Mouse (Mus musculus) hindbrain, embryonic 14.5 days (tissue): ENCODE measurements around the gene Dop1a. TPM values are rescaled to one million over a fixed set of nuclear protein-coding genes. Genes with fewer than 3 reads are reported as not detected.

Experiments
- ATAC-seq: fragments of 200-750 bp; cut with Nextera tagmentation; 2 replicates; pipeline ENCODE4 v1.8.0; 2017; ENCODE audit warnings: moderate number of reproducible peaks, mild to moderate bottlenecking, moderate TSS enrichment, moderate library complexity; ENCODE audit not compliant: low FRiP score
- DNase-seq: peaks from one replicate; pipeline ENCODE4 v3.0.0-alpha.2; 2015; ENCODE audit warnings: low spot score
- H3K27ac ChIP-seq: fragments of 300-500 bp; sonication (generic); 2 replicates; pipeline ENCODE4 v1.5.1; 2014; ENCODE audit warnings: mild to moderate bottlenecking, moderate library complexity
- H3K27me3 ChIP-seq: fragments of 300-500 bp; sonication (generic); 2 replicates; pipeline ENCODE4 v1.6.1; 2014; ENCODE audit warnings: mild to moderate bottlenecking, low read length, mixed read lengths; ENCODE audit not compliant: control insufficient read depth, insufficient read depth
- H3K36me3 ChIP-seq: fragments of 300-500 bp; sonication (generic); replicated peaks from 2 replicates; pipeline ENCODE4 v1.6.1; 2014; ENCODE audit not compliant: control insufficient read depth, insufficient read depth
- H3K4me1 ChIP-seq: fragments of 300-500 bp; sonication (generic); replicated peaks from 2 replicates; pipeline ENCODE4 v1.6.1; 2014; ENCODE audit warnings: antibody characterized with exemption, low read length, mixed read lengths; ENCODE audit not compliant: control insufficient read depth, insufficient read depth
- H3K4me2 ChIP-seq: fragments of 300-500 bp; sonication (generic); replicated peaks from 2 replicates; pipeline ENCODE4 v1.6.1; 2014; ENCODE audit warnings: mild to moderate bottlenecking, moderate library complexity
- H3K4me3 ChIP-seq: fragments of 300-500 bp; sonication (generic); replicated peaks from 2 replicates; pipeline ENCODE4 v1.5.1; 2014; ENCODE audit warnings: mild to moderate bottlenecking, low read length
- H3K9ac ChIP-seq: fragments of 300-500 bp; sonication (generic); 2 replicates; pipeline ENCODE4 v1.6.1; 2014
- H3K9me3 ChIP-seq: fragments of 300-500 bp; sonication (generic); 2 replicates; pipeline ENCODE4 v1.6.1; 2016; ENCODE audit warnings: low read length; ENCODE audit not compliant: control insufficient read depth
- WGBS: fragments of 180-500 bp; shearing (Covaris S2); extraction: QIAGEN DNeasy Blood & Tissue Kit; methylation state at CpG from one replicate; pipeline ENCODE4 v1.1.7; 2014; 5-methylcytosine and 5-hydroxymethylcytosine counted together
- polyA plus RNA-seq: library from polyadenylated mRNA; unstranded; fragments of >200 nt; fragmentation: Nextera tagmentation; extraction: Ambion mirVana; gene quantifications from 2 replicates; pipeline ENCODE4 v1.2.1, GENCODE M21; 2014

Dop1a gene
- polyA plus RNA-seq, 1 experiment from 2014 or later, result 45.9 TPM

DNA sequence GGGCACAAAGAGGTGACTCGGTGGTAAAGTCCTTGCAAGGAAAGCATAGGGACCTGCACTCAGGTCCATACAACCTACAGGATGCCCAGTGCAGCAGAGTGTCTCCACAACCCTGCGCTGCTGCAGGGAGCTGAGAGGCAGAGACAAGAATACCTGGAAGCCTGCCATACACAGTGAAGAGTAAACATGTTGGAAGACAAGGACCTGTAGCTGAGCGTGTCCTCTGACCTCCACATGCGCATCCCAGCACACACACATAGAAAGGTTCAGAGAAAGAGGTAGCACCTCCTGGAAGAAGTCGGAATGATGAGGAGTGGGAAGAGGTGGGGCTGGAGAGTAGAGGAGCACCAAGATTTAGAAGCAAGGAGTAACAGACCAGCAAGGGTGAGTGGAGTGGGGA is 67.1 kb downstream of the Dop1a start:
- H3K36me3 ChIP-seq, result peaks cover 75% of the 10 kb centered on the region

DNA sequence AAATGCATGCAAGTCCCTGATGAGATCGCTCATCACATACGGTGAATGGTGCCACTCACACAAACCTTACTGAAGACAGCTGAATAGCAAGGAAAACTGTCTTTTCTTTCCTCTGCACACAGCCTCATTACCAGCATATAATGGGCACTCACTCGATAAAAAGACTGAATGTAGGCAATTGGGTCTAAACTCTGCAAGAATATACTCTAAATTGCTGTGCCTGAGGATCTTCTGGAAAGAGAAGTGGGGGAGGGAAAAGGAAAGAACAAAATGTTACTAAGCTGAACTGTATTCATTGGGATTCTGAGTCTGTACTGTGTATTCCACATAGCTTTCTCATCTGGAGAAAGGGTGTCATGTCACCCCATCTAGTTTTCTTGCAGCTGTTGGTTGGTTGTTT is 76.5 kb downstream of the Dop1a start:
- DNase-seq, result no peak
- Histone ChIP-seq H3K4me2 (no peak overlapping the region), H3K36me3 (peaks cover 75% of the 10 kb centered on the region), H3K27me3 (no peaks in the 10 kb centered on the region), H3K9ac (no peak overlapping the region), H3K9me3 (no peaks in the 10 kb centered on the region), H3K4me3 (no peak overlapping the region), H3K27ac (no peak overlapping the region), H3K4me1 (no peaks in the 10 kb centered on the region)
- no peak for ATAC-seq
- 88% methylated on average over 3 of the region's 3 CpGs for WGBS

More for the DNA sequence above, 67.1 kb downstream of the Dop1a start:
- H3K27me3 ChIP-seq, result no peaks in the 10 kb centered on the region
- H3K9ac ChIP-seq, result no peak overlapping the region
- H3K4me1 ChIP-seq, result no peaks in the 10 kb centered on the region
- H3K4me2 ChIP-seq, result no peak overlapping the region
- 95% methylated on average over 5 of the region's 5 CpGs for WGBS
- H3K4me3 ChIP-seq, result no peak overlapping the region
- no peak for DNase-seq
- H3K27ac ChIP-seq, result no peak overlapping the region
- no peak for ATAC-seq
- no peaks in the 10 kb centered on the region for H3K9me3 ChIP-seq

DNA sequence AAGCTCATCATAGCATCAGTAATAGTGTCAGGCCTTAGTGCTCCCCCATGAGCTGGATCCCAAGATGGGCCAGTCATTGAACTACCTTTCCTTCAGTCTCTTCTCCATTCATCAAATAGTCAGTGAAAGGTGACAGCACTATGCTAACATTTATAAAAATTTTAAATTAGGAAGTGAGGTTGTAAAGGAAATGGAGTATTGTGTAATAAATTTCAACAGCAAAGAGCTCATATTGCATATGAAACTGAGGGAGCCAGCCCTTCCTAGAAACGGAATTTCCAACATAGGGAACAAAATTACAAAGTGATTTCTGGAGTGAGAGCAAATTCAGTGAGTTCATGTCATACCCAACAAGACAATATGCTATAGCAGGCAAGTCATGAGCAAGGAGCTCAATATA is 77.6 kb downstream of the Dop1a start:
- WGBS, result 85% methylated on average over 1 of the region's 1 CpGs
- ATAC-seq, result no peak
- H3K9ac ChIP-seq, result no peak overlapping the region
- DNase-seq, result no peak
- H3K4me2 ChIP-seq, result no peak overlapping the region
- no peaks in the 10 kb centered on the region for H3K9me3 ChIP-seq
- H3K36me3 ChIP-seq, result peaks cover 85% of the 10 kb centered on the region
- H3K27ac ChIP-seq, result no peak overlapping the region
- H3K27me3 ChIP-seq, result no peaks in the 10 kb centered on the region
- H3K4me1 ChIP-seq, result no peaks in the 10 kb centered on the region
- no peak overlapping the region for H3K4me3 ChIP-seq

DNA sequence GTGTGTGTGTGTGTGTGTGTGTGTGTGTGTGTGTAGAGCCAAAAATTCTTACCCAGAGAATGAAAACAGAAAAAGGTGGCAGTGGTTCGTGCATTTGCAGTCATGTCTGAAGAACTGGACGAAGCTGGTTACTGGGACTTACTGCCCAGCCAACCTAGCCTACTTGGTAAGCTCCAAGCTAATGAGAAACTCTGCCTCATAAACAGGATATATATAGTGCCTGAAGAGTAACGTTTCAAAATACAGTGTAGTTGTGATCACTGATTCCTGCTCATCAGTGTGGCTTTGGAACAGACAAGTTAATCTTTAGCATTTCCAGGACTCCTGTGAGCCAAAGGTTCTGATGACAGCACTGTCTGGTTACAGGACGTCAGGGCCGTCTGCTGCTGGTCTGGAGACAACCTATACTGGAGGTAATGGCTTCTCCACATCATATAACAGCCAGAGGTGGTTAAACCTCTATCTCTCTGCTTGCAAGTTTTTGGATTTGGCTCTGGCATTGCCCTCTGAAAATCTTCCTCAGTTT is 82.7 kb downstream of the Dop1a start:
- 90% methylated on average over 5 of the region's 5 CpGs for WGBS
- peaks cover 89% of the 10 kb centered on the region for H3K36me3 ChIP-seq
- DNase-seq (no peak), ATAC-seq (no peak)
- no peak overlapping the region for H3K27ac ChIP-seq
- H3K9me3 ChIP-seq, result no peaks in the 10 kb centered on the region
- no peak overlapping the region for H3K4me3 ChIP-seq
- no peak overlapping the region for H3K4me2 ChIP-seq
- no peak overlapping the region for H3K9ac ChIP-seq
- H3K27me3 ChIP-seq, result no peaks in the 10 kb centered on the region
- no peaks in the 10 kb centered on the region for H3K4me1 ChIP-seq

DNA sequence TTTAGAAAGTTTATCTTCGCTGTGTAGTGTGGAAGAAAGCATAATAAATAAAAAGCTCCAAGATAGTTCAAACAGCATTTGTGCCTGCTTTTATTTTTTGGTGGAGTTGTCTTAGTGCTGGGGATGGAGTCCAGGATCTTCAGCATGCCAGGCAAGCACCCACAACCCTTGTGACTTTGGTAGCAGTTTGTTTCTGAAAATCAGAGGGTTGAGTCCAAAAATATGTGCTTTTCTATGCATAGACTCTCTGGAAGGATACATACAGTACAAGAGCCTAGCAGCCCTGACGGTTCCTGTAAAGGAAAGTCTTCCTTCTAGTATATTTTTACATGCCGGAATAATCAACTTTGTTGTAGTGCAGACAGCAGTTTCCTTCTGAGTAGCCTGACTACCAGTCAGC is 83.8 kb downstream of the Dop1a start:
- H3K4me2 ChIP-seq, result no peak overlapping the region
- 96% methylated on average over 3 of the region's 3 CpGs for WGBS
- ATAC-seq (no peak), DNase-seq (no peak)
- no peaks in the 10 kb centered on the region for H3K4me1 ChIP-seq
- no peak overlapping the region for H3K9ac ChIP-seq
- no peaks in the 10 kb centered on the region for H3K27me3 ChIP-seq
- no peaks in the 10 kb centered on the region for H3K9me3 ChIP-seq
- no peak overlapping the region for H3K4me3 ChIP-seq
- H3K36me3 ChIP-seq, result peaks cover 88% of the 10 kb centered on the region
- H3K27ac ChIP-seq, result no peak overlapping the region

DNA sequence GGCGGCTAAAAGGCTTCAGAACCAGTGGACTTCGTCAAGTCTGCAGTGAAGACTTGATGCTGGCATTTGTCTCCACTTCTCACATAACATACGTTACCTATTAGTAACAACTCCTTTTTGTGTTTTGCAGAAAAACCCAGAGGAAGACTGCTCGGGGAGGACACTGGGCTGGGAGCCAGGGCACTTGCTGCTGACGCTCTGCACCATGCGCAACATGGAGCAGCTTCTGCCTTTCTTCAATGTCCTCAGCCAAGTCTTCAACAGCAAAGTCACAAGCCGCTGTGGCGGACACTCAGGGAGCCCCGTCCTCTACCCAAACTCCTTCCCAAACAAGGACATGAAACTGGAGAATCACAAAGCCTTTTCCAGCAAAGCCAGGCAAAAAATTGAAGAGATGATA is 86.9 kb downstream of the Dop1a start:
- no peak for DNase-seq
- peaks cover 91% of the 10 kb centered on the region for H3K36me3 ChIP-seq
- no peaks in the 10 kb centered on the region for H3K9me3 ChIP-seq
- H3K27ac ChIP-seq, result no peak overlapping the region
- no peak overlapping the region for H3K9ac ChIP-seq
- no peak for ATAC-seq
- no peaks in the 10 kb centered on the region for H3K4me1 ChIP-seq
- no peaks in the 10 kb centered on the region for H3K27me3 ChIP-seq
- H3K4me2 ChIP-seq, result no peak overlapping the region
- H3K4me3 ChIP-seq, result no peak overlapping the region
- WGBS, result 88% methylated on average over 9 of the region's 9 CpGs

DNA sequence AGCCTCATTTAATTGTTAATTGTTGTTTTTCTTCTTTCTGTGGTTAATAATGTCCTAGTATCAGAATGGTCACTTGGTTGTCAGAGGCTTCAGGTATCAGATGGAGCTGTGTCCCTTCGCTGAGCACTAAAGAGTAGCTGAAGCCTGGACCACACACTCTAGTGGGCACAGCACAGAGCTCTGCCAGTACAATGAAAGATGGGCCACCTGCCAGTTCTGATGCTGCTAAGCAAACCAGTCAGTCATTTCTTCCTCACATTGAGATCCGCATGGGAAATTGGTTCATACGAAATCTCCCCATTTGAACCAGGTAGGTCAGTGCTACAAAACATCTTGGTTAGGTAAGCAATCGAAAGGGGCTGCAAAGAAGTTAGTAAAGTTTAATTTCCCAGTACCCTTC is 87.7 kb downstream of the Dop1a start:
- H3K9ac ChIP-seq, result no peak overlapping the region
- ATAC-seq, result no peak
- DNase-seq, result no peak
- no peaks in the 10 kb centered on the region for H3K27me3 ChIP-seq
- H3K4me1 ChIP-seq, result no peaks in the 10 kb centered on the region
- no peak overlapping the region for H3K4me3 ChIP-seq
- no peak overlapping the region for H3K4me2 ChIP-seq
- no peak overlapping the region for H3K27ac ChIP-seq
- no peaks in the 10 kb centered on the region for H3K9me3 ChIP-seq
- peaks cover 91% of the 10 kb centered on the region for H3K36me3 ChIP-seq
- WGBS, result 91% methylated on average over 4 of the region's 4 CpGs

DNA sequence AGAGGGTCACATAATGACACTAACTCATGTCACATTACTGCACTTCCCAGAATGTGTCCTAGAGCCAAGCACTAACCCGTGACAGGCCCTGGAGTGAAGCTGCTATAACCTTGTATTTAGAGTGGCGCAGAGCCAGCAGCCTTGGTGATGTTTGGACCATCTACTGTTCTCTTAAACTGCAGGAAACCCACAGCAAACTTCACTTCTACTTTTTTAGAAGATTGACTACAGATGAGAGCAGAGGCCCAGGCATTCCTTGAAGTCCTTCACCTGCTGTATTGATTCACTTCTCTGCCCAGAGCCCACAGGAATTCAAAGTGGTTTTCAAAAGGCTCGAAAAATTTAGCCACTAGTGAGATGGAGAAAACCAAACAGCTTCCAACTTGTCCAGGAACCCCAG is 93.6 kb downstream of the Dop1a start:
- Histone ChIP-seq H3K4me2 (no peak overlapping the region), H3K27ac (no peak overlapping the region), H3K36me3 (peaks cover 94% of the 10 kb centered on the region), H3K4me1 (no peaks in the 10 kb centered on the region), H3K27me3 (no peaks in the 10 kb centered on the region), H3K9ac (no peak overlapping the region), H3K9me3 (no peaks in the 10 kb centered on the region), H3K4me3 (no peak overlapping the region)
- 89% methylated on average over 3 of the region's 3 CpGs for WGBS
- no peak for ATAC-seq
- no peak for DNase-seq

DNA sequence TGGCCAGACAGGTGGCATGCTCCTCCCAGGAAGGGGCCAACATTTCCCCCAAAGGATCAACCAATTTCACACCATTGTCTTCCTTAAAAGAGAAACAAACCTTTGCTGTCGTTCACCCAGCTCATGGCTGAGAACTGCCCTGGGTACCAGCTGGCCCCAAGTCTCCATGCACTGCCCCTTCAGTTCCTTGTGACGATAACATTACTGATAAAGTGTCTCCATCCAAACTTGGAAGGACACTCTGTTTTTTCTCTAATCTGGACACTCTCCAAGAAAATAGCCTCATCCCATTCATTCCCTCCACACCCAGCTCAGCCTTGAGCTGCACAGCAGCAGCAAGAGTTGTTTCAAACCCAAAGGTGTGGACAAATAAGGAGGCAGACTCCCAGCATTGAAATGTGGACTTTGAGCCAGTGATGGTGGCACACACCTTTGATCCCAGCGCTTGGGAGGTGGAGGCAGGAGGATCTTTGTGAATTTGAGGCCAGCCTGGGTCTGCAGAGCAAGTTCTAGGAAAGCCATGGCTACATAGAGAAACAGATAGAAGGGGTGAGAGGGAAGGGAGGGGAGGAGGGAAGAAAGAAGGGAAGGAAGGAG is 102.5 kb downstream of the Dop1a start:
- H3K9me3 ChIP-seq, result no peaks in the 10 kb centered on the region
- no peak overlapping the region for H3K4me2 ChIP-seq
- no peaks in the 10 kb centered on the region for H3K27me3 ChIP-seq
- DNase-seq (no peak), ATAC-seq (no peak)
- peaks cover 9% of the 10 kb centered on the region for H3K4me1 ChIP-seq
- no peak overlapping the region for H3K27ac ChIP-seq
- WGBS, result 84% methylated on average over 3 of the region's 3 CpGs
- H3K36me3 ChIP-seq, result peaks cover 50% of the 10 kb centered on the region
- no peak overlapping the region for H3K9ac ChIP-seq
- no peak overlapping the region for H3K4me3 ChIP-seq
